Mouse (Mus musculus) cerebellum, adult 2 months (tissue): ENCODE results near the gene Sox8.

Experiments
- CTCF ChIP-seq: fragments of 200-500 bp; IDR thresholded peaks from 2 replicates; pipeline ENCODE4 v1.5.1; 2011; ENCODE audit warnings: low read depth, mild to moderate bottlenecking, control low read depth, low read length, moderate library complexity, borderline replicate concordance; ENCODE audit not compliant: insufficient read depth
- POLR2A ChIP-seq: fragments of 200-500 bp; IDR thresholded peaks from 2 replicates; pipeline ENCODE4 v1.6.1; 2011; ENCODE audit warnings: low read length, control low read depth, borderline replicate concordance; ENCODE audit not compliant: insufficient read depth

DNA sequence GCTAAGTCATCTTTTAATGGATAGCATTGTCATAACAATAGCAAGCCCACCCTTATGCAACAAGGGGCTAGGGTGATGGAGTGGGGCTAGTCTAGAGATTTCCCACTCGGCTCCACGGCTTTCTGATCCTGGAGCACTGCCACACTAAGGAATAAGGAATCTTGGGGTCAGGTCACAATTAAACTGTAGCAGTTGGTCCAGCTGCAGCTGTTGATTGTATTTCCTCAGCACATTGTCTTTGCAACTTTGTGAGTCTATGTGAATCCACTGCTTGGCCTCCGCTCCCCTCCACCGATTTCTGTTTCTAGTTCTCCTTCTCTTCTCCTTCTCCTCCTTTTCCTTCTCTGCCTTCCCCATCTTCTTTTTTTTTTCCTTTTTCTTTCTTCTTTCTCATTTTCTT is 12.6 kb upstream of the Sox8 start:
- TF ChIP-seq CTCF (no peak), POLR2A (no peak)
